Mouse (Mus musculus) embryonic fibroblast, embryonic 13.5 days (primary cell): ENCODE results near the gene B3gntl1.

Experiments used
- CTCF ChIP-seq: IDR thresholded peaks from 2 replicates; pipeline ENCODE4 v1.5.1; 2011; ENCODE audit warnings: mild to moderate bottlenecking, control low read depth, low read length, moderate library complexity, borderline replicate concordance; ENCODE audit not compliant: insufficient read depth
- POLR2A ChIP-seq: IDR thresholded peaks from 2 replicates; pipeline ENCODE4 v1.6.1; 2011; ENCODE audit warnings: low read depth, mild to moderate bottlenecking, control low read depth, low read length, moderate library complexity

- TF ChIP-seq POLR2A, result no peak
- TF ChIP-seq CTCF, result no peak
Measured at GRCm38 (mm10) chr11:121679581-121679980, 6.6 kb upstream of the B3gntl1 start.
